Mouse (Mus musculus) heart, embryonic 14.5 days (tissue): Measurements from ENCODE around the gene Prr5. TPM values are rescaled to one million over a fixed set of nuclear protein-coding genes. Genes with fewer than 3 reads are reported as not detected.

Source experiments
- polyA plus RNA-seq: library from polyadenylated mRNA; unstranded; fragments of >200 nt; fragmentation: Nextera tagmentation; extraction: Ambion mirVana; gene quantifications from 2 replicates; pipeline ENCODE4 v1.2.1, GENCODE M21; 2014

The Prr5 gene
- polyA plus RNA-seq, 1 experiment from 2014 or later: 15.1 TPM

Other genes starting within 250 kb of the Prr5 start
- 0.61 and 0.91 TPM in 2 replicates for gene Shisal1, start 222.5 kb upstream of the Prr5 start, polyA plus RNA-seq
- gene Rtl6, start 111.8 kb upstream of the Prr5 start, polyA plus RNA-seq: 6.1 and 6.9 TPM in 2 replicates
- gene Arhgap8, start 50.4 kb downstream of the Prr5 start, polyA plus RNA-seq: 3.2 and 3.8 TPM in 2 replicates
- 0.24 and 0.46 TPM in 2 replicates for gene Phf21b, start 186.4 kb downstream of the Prr5 start, polyA plus RNA-seq